ENCODE assay signal across 25 mouse cellular contexts in genomic region chr19:3336485-3337255, GRCm38 (mm10). TPM values are rescaled to one million over a fixed set of nuclear protein-coding genes. Genes with fewer than 3 reads are reported as not detected.
DNase-seq lines count a peak whose midpoint lies in the region; ATAC-seq and TF ChIP-seq lines count a peak whose summit lies in the region.
"Had no signal": no experiment of that assay in that cellular context is flagged by ENCODE, and none has a peak within 500 bp of the region (broad histone marks: within the 10 kb centered on the region; RNA-seq: fewer than 3 reads in every experiment).

No protein-coding gene starts in this region.

- peaks cover 8% of the 10 kb centered on the region; the same call in 1 of the 2 replicates for H3K36me3 ChIP-seq in heart, adult 2 months (ENCODE audit: control insufficient read depth, insufficient read depth, low read length)
- no peaks in the 10 kb centered on the region for H3K36me3 ChIP-seq in heart, embryonic 12.5 days
- no peaks in the 10 kb centered on the region for H3K36me3 ChIP-seq in limb, embryonic 14.5 days (ENCODE audit: control insufficient read depth, insufficient read depth, low read length)
- H3K36me3 ChIP-seq: embryonic facial prominence, embryonic 13.5 days; heart, embryonic 13.5 days; hindbrain, embryonic 13.5 days; neural tube, embryonic 15.5 days; stomach, embryonic 15.5 days had no signal

- ATAC-seq in heart, embryonic 12.5 days (ENCODE audit: insufficient number of reproducible peaks, low FRiP score), result no peak
- ATAC-seq in limb, embryonic 14.5 days (ENCODE audit: low FRiP score, low read depth), result peak; percentile 26; the same call in 1 of the 2 replicates
- ATAC-seq: forebrain, embryonic 13.5 days had no signal

- H3K4me1 ChIP-seq in heart, adult 2 months (ENCODE audit: control insufficient read depth, insufficient read depth, low read length), result peaks cover 39% of the 10 kb centered on the region
- peaks cover 11% of the 10 kb centered on the region; the same call in 1 of the 2 replicates for H3K4me1 ChIP-seq in heart, embryonic 12.5 days (replicated peaks)
- no peaks in the 10 kb centered on the region for H3K4me1 ChIP-seq in limb, embryonic 14.5 days (ENCODE audit: control insufficient read depth, insufficient read depth, low read length)
- no peaks in the 10 kb centered on the region for H3K4me1 ChIP-seq in cerebellum, adult 2 months (ENCODE audit: control insufficient read depth, insufficient read depth, low read length)

- peak overlapping the region; percentile 22 for H3K27ac ChIP-seq in heart, adult 2 months
- H3K27ac ChIP-seq in heart, embryonic 12.5 days (ENCODE audit: poor library complexity, severe bottlenecking), result no peak overlapping the region
- H3K27ac ChIP-seq in limb, embryonic 14.5 days (replicated peaks; ENCODE audit: low read depth, low read length), result no peak overlapping the region; the same call in 1 of the 2 replicates
- H3K27ac ChIP-seq in cerebellum, adult 2 months (ENCODE audit: insufficient read depth, low read length), result no peak overlapping the region
- H3K27ac ChIP-seq: embryonic facial prominence, embryonic 13.5 days; forebrain, embryonic 13.5 days; heart, embryonic 13.5 days; hindbrain, embryonic 13.5 days; kidney, postnatal 0 days; neural tube, embryonic 15.5 days; stomach, embryonic 15.5 days had no signal

- TF ChIP-seq EP300 in heart, adult 2 months (IDR thresholded peaks at IDR 0.05; ENCODE audit: insufficient read depth, low read depth, low read length), result no peak

- DNase-seq in heart, adult 2 months, result peak; percentile 47 to 48
- peak; percentile 24 to 47 for DNase-seq in kidney, postnatal 4 days
- DNase-seq in kidney, adult 18-20 months, result no peak
- DNase-seq in heart, postnatal 10 days, result peak; percentile 59
- DNase-seq in limb, embryonic 14.5 days (ENCODE audit: low spot score), result no peak
- DNase-seq in cerebellum, adult 2 months, result no peak
- DNase-seq: adrenal gland, postnatal 10 days; cerebellum, adult 18-20 months; cerebellum, postnatal 25 days; kidney, adult 11 months; layer of hippocampus, postnatal 36 days; liver; lung, postnatal 10 days; right cerebral cortex, adult 18-20 months; right cerebral cortex, postnatal 4 days; thymus, postnatal 25 days had no signal

- TF ChIP-seq CTCF in heart, adult 2 months (IDR thresholded peaks at IDR 0.05), result no peak
- no peak for TF ChIP-seq CTCF in cerebellum, adult 2 months (IDR thresholded peaks at IDR 0.05; ENCODE audit: borderline replicate concordance, insufficient read depth, low read depth, low read length)

- 30% methylated on average over 8 of the region's 8 CpGs for WGBS in heart, adult 2 months
- 62% methylated on average over 8 of the region's 8 CpGs for WGBS in heart, embryonic 12.5 days
- WGBS in limb, embryonic 14.5 days, result 54% methylated on average over 8 of the region's 8 CpGs
- 34% methylated on average over 8 of the region's 8 CpGs for WGBS in cerebellum, adult 2 months

- intact Hi-C loops in heart, adult 2 months (cut with DNase I), result no loop called here
- intact Hi-C loops in heart, postnatal 10 days (cut with DNase I), result no loop called here

- H3K4me3 ChIP-seq in heart, adult 2 months, result no peak overlapping the region
- H3K4me3 ChIP-seq in heart, embryonic 12.5 days, result no peak overlapping the region
- H3K4me3 ChIP-seq in limb, embryonic 14.5 days (replicated peaks; ENCODE audit: low read length), result no peak overlapping the region
- H3K4me3 ChIP-seq in cerebellum, adult 2 months (replicated peaks; ENCODE audit: insufficient read depth, low read depth, low read length), result no peak overlapping the region
- H3K4me3 ChIP-seq: embryonic facial prominence, embryonic 13.5 days; forebrain, embryonic 13.5 days; heart, embryonic 13.5 days; hindbrain, embryonic 13.5 days; neural tube, embryonic 15.5 days; stomach, embryonic 15.5 days had no signal

- H3K27me3 ChIP-seq in heart, adult 2 months (ENCODE audit: control insufficient read depth, insufficient read depth, low read length), result no peaks in the 10 kb centered on the region
- no peaks in the 10 kb centered on the region for H3K27me3 ChIP-seq in heart, embryonic 12.5 days (replicated peaks)
- H3K27me3 ChIP-seq in limb, embryonic 14.5 days (ENCODE audit: control insufficient read depth, insufficient read depth, low read length), result no peaks in the 10 kb centered on the region
- no peaks in the 10 kb centered on the region for H3K27me3 ChIP-seq in cerebellum, adult 2 months (ENCODE audit: control insufficient read depth, insufficient read depth, low read length)
- H3K27me3 ChIP-seq: embryonic facial prominence, embryonic 13.5 days; forebrain, embryonic 13.5 days; heart, embryonic 13.5 days; hindbrain, embryonic 13.5 days; neural tube, embryonic 15.5 days; stomach, embryonic 15.5 days had no signal

- H3K4me2 ChIP-seq in heart, embryonic 12.5 days, result no peak overlapping the region
- no peak overlapping the region for H3K4me2 ChIP-seq in limb, embryonic 14.5 days (replicated peaks; ENCODE audit: low read depth, low read length, severe bottlenecking)
- H3K4me2 ChIP-seq: embryonic facial prominence, embryonic 13.5 days; forebrain, embryonic 13.5 days; heart, embryonic 13.5 days; hindbrain, embryonic 13.5 days; midbrain, embryonic 11.5 days; neural tube, embryonic 15.5 days; stomach, embryonic 15.5 days had no signal

- H3K79me2 ChIP-seq in heart, adult 2 months (replicated peaks; ENCODE audit: control insufficient read depth, insufficient read depth, low read length), result peaks cover 23% of the 10 kb centered on the region

- no peaks in the 10 kb centered on the region for H3K9me3 ChIP-seq in heart, embryonic 12.5 days (replicated peaks)
- no peaks in the 10 kb centered on the region for H3K9me3 ChIP-seq in limb, embryonic 14.5 days (ENCODE audit: control insufficient read depth, low read length)
- H3K9me3 ChIP-seq: embryonic facial prominence, embryonic 13.5 days; forebrain, embryonic 13.5 days; heart, embryonic 13.5 days; hindbrain, embryonic 13.5 days; neural tube, embryonic 15.5 days; stomach, embryonic 15.5 days had no signal

- no peak for TF ChIP-seq POLR2A in heart, adult 2 months (IDR thresholded peaks at IDR 0.05; ENCODE audit: insufficient read depth, low read depth, low read length)
- no peak for TF ChIP-seq POLR2A in limb, embryonic 14.5 days (IDR thresholded peaks at IDR 0.05; ENCODE audit: borderline replicate concordance, extremely low read depth, insufficient read depth, insufficient read length)
- no peak for TF ChIP-seq POLR2A in cerebellum, adult 2 months (IDR thresholded peaks at IDR 0.05; ENCODE audit: borderline replicate concordance, insufficient read depth, low read length)

- no peak overlapping the region for H3K9ac ChIP-seq in heart, adult 2 months (ENCODE audit: low read depth, low read length)
- no peak overlapping the region for H3K9ac ChIP-seq in heart, embryonic 12.5 days
- no peak overlapping the region for H3K9ac ChIP-seq in limb, embryonic 14.5 days (ENCODE audit: low read depth, low read length, severe bottlenecking)
- H3K9ac ChIP-seq: embryonic facial prominence, embryonic 13.5 days; forebrain, embryonic 13.5 days; heart, embryonic 13.5 days; hindbrain, embryonic 13.5 days; neural tube, embryonic 15.5 days; stomach, embryonic 15.5 days had no signal

RNA-seq across cellular contexts. Expression of gene Cpt1a, which starts 14.5 kb away (rescaled TPM):
- 10 to 100 TPM; 44.0 to 54.7 TPM for total RNA-seq in heart, adult 2 months (2021)
- polyA plus RNA-seq in heart, adult 2 months (2012; rRNA removed), result 42.9 and 49.4 TPM in 2 replicates
- 22.3 and 22.4 TPM in 2 replicates for polyA plus RNA-seq in heart, embryonic 12.5 days (2016; fragmentation: Nextera tagmentation; extraction: Ambion mirVana)
- 100 to 1,000 TPM; 126 to 144 TPM for total RNA-seq in heart, postnatal 10 days (2021)
- 20.3 and 24.4 TPM in 2 replicates for polyA plus RNA-seq in limb, embryonic 14.5 days (2012; rRNA removed)
- 21.7 and 22.5 TPM in 2 replicates for polyA plus RNA-seq in limb, embryonic 14.5 days (2014; fragmentation: Nextera tagmentation; extraction: Ambion mirVana)
- 22.2 and 24.1 TPM in 2 replicates for polyA plus RNA-seq in cerebellum, adult 2 months (2012; rRNA removed)

RNA-seq across cellular contexts. Expression of gene Tesmin, which starts 52.0 kb away (rescaled TPM):
- total RNA-seq in heart, adult 2 months (2021), result 1 to 10 TPM; 2.5 to 2.6 TPM
- polyA plus RNA-seq in heart, adult 2 months (2012; rRNA removed), result 1.8 and 2.2 TPM in 2 replicates
- 0.46 and 0.83 TPM in 2 replicates for polyA plus RNA-seq in heart, embryonic 12.5 days (2016; fragmentation: Nextera tagmentation; extraction: Ambion mirVana)
- 1 to 10 TPM; 3.1 to 4.3 TPM for total RNA-seq in heart, postnatal 10 days (2021)
- polyA plus RNA-seq in limb, embryonic 14.5 days (2012; rRNA removed), result 0.29 and 0.38 TPM in 2 replicates
- 0.34 and 0.48 TPM in 2 replicates for polyA plus RNA-seq in limb, embryonic 14.5 days (2014; fragmentation: Nextera tagmentation; extraction: Ambion mirVana)
- polyA plus RNA-seq in cerebellum, adult 2 months (2012; rRNA removed), result 0.13 and 0.15 TPM in 2 replicates

RNA-seq across cellular contexts. Expression of gene Ighmbp2, which starts 53.9 kb away (rescaled TPM):
- 1 to 10 TPM; 2.2 to 2.8 TPM for total RNA-seq in heart, adult 2 months (2021)
- polyA plus RNA-seq in heart, adult 2 months (2012; rRNA removed), result 2.3 and 2.7 TPM in 2 replicates
- 7.2 and 7.6 TPM in 2 replicates for polyA plus RNA-seq in heart, embryonic 12.5 days (2016; fragmentation: Nextera tagmentation; extraction: Ambion mirVana)
- total RNA-seq in heart, postnatal 10 days (2021), result 1 to 10 TPM; 3.8 to 3.9 TPM
- 9.9 and 13.5 TPM in 2 replicates for polyA plus RNA-seq in limb, embryonic 14.5 days (2012; rRNA removed)
- 9.5 and 9.9 TPM in 2 replicates for polyA plus RNA-seq in limb, embryonic 14.5 days (2014; fragmentation: Nextera tagmentation; extraction: Ambion mirVana)
- polyA plus RNA-seq in cerebellum, adult 2 months (2012; rRNA removed), result 9.2 and 9.8 TPM in 2 replicates

RNA-seq across cellular contexts. Expression of gene Mrpl21, which starts 54.0 kb away (rescaled TPM):
- 10 to 100 TPM; 79.4 to 90.1 TPM for total RNA-seq in heart, adult 2 months (2021)
- polyA plus RNA-seq in heart, adult 2 months (2012; rRNA removed), result 65.3 and 76.9 TPM in 2 replicates
- polyA plus RNA-seq in heart, embryonic 12.5 days (2016; fragmentation: Nextera tagmentation; extraction: Ambion mirVana), result 97.1 and 98.1 TPM in 2 replicates
- 10 to 100 TPM; 79.0 to 79.6 TPM for total RNA-seq in heart, postnatal 10 days (2021)
- polyA plus RNA-seq in limb, embryonic 14.5 days (2012; rRNA removed), result 59.5 and 68.8 TPM in 2 replicates
- 124 and 126 TPM in 2 replicates for polyA plus RNA-seq in limb, embryonic 14.5 days (2014; fragmentation: Nextera tagmentation; extraction: Ambion mirVana)
- polyA plus RNA-seq in cerebellum, adult 2 months (2012; rRNA removed), result 56.6 and 61.3 TPM in 2 replicates

Comparison
In these comparisons a context has a peak if more than half of its experiments do, and no peak if none do; other contexts are left out.
1. DNase-seq: peak in heart, adult 2 months (2 of 2), kidney, postnatal 4 days (2 of 2) and heart, postnatal 10 days (2 of 2); none in kidney, adult 18-20 months (single experiment), limb, embryonic 14.5 days (single experiment) and cerebellum, adult 2 months (0 of 2).